Mouse (Mus musculus) T-helper 1 cell (primary cell): Measurements from ENCODE around the gene Chaf1b.

Source experiments
- in situ Hi-C: fragments of 300-600 bp; cut with MboI, MseI; formaldehyde crosslinking; loops from one replicate; pipeline ENCODE4 v1.15.1; 2025; ENCODE audit warnings: high pct_unique_total_duplicates

Chaf1b gene

GRCm38 (mm10) chr16:93883423-93884085 lies at the start of gene Chaf1b:
Gene Chaf1b, plus strand, starts transcription at chr16:93883901.
- in situ Hi-C loops = loop anchor here (5.0 kb wide), 1 partner anchor 51 kb away; the partner anchor contains the start of gene Morc3

GRCm38 (mm10) chr16:93834076-93834475 lies 49.6 kb upstream of the Chaf1b start:
- in situ Hi-C loops = loop anchor here (5.0 kb wide), 1 partner anchor 48 kb away; the partner anchor contains the start of gene Chaf1b

GRCm38 (mm10) chr16:93839049-93839448 lies 44.7 kb upstream of the Chaf1b start:
- in situ Hi-C loops = no loop called here

- in situ Hi-C loops = no loop called here
These were observed 33.2 kb upstream of the Chaf1b start for GRCm38 (mm10) chr16:93850527-93850926.

GRCm38 (mm10) chr16:93859967-93860366 lies 23.7 kb upstream of the Chaf1b start:
- in situ Hi-C loops = no loop called here

GRCm38 (mm10) chr16:93860686-93861085 lies 23.0 kb upstream of the Chaf1b start:
- in situ Hi-C loops = no loop called here

- in situ Hi-C loops = no loop called here
These were observed 8.9 kb upstream of the Chaf1b start for GRCm38 (mm10) chr16:93874841-93875240.

GRCm38 (mm10) chr16:93877612-93878380 lies 5.9 kb upstream of the Chaf1b start:
- in situ Hi-C loops = no loop called here

GRCm38 (mm10) chr16:93884086-93884721 lies 503 bp downstream of the Chaf1b start:
- in situ Hi-C loops = loop anchor here (5.0 kb wide), 1 partner anchor 52 kb away; the partner anchor contains the start of gene Morc3

- in situ Hi-C loops = loop anchor here (5.0 kb wide), 1 partner anchor 52 kb away; the partner anchor contains the start of gene Morc3
These were observed 1.0 kb downstream of the Chaf1b start for GRCm38 (mm10) chr16:93884722-93885113.

GRCm38 (mm10) chr16:93888481-93888880 lies 4.8 kb downstream of the Chaf1b start:
- in situ Hi-C loops = no loop called here

- in situ Hi-C loops = no loop called here
These were observed 7.4 kb downstream of the Chaf1b start for GRCm38 (mm10) chr16:93890948-93891604.

GRCm38 (mm10) chr16:93893285-93893684 lies 9.6 kb downstream of the Chaf1b start:
- in situ Hi-C loops = no loop called here

- in situ Hi-C loops = no loop called here
These were observed 19.3 kb downstream of the Chaf1b start for GRCm38 (mm10) chr16:93903027-93903426.

GRCm38 (mm10) chr16:93906156-93907014 lies 22.7 kb downstream of the Chaf1b start:
- in situ Hi-C loops = no loop called here

GRCm38 (mm10) chr16:93907761-93908160 lies 24.1 kb downstream of the Chaf1b start:
- in situ Hi-C loops = no loop called here

GRCm38 (mm10) chr16:93908196-93908595 lies 24.5 kb downstream of the Chaf1b start:
- in situ Hi-C loops = no loop called here

- in situ Hi-C loops = loop anchor here (10.0 kb wide), 2 partner anchors 805 to 1525 kb away; no protein-coding TSS in a partner anchor
These were observed 26.2 kb downstream of the Chaf1b start for GRCm38 (mm10) chr16:93909936-93910335.

- in situ Hi-C loops = loop anchor here (10.0 kb wide), 2 partner anchors 804 to 1526 kb away; no protein-coding TSS in a partner anchor
These were observed 27.3 kb downstream of the Chaf1b start for GRCm38 (mm10) chr16:93910735-93911665.
